Mouse (Mus musculus) limb, embryonic 10.5 days (tissue): ENCODE data around the gene Zcchc10. TPM values are rescaled to one million over a fixed set of nuclear protein-coding genes. Genes with fewer than 3 reads are reported as not detected.

Source experiments
- DNase-seq: peaks from one replicate; pipeline ENCODE4 v3.0.0-alpha.2; 2017; ENCODE audit warnings: low spot score
- H3K27ac ChIP-seq: fragments of 300-500 bp; sonication (generic); 2 replicates; pipeline ENCODE4 v1.5.1; 2016; ENCODE audit warnings: mild to moderate bottlenecking
- H3K27me3 ChIP-seq: fragments of 300-500 bp; sonication (generic); 2 replicates; pipeline ENCODE4 v1.6.1; 2016; ENCODE audit warnings: low read depth, mild to moderate bottlenecking; ENCODE audit not compliant: poor library complexity, severe bottlenecking
- H3K36me3 ChIP-seq: fragments of 300-500 bp; sonication (generic); 2 replicates; pipeline ENCODE4 v1.6.1; 2016; ENCODE audit warnings: mild to moderate bottlenecking, moderate library complexity
- H3K4me1 ChIP-seq: fragments of 300-500 bp; sonication (generic); 2 replicates; pipeline ENCODE4 v1.6.1; 2016
- H3K4me3 ChIP-seq: fragments of 300-500 bp; sonication (generic); 2 replicates; pipeline ENCODE4 v1.5.1; 2016; ENCODE audit warnings: mild to moderate bottlenecking, moderate library complexity
- H3K9me3 ChIP-seq: fragments of 300-500 bp; sonication (generic); replicated peaks from 2 replicates; pipeline ENCODE4 v1.6.1; 2016; ENCODE audit warnings: mild to moderate bottlenecking
- WGBS: fragments of 180-500 bp; shearing (Covaris S2); methylation state at CpG from one replicate; pipeline ENCODE4 v1.1.7; 2016; 5-methylcytosine and 5-hydroxymethylcytosine counted together
- polyA plus RNA-seq: library from polyadenylated mRNA; unstranded; fragments of >200 nt; fragmentation: Nextera tagmentation; extraction: Ambion mirVana; gene quantifications from 2 replicates; pipeline ENCODE4 v1.2.1, GENCODE M21; 2016

The Zcchc10 gene
- polyA plus RNA-seq, 1 experiment from 2014 or later = 23.0 TPM

DNA sequence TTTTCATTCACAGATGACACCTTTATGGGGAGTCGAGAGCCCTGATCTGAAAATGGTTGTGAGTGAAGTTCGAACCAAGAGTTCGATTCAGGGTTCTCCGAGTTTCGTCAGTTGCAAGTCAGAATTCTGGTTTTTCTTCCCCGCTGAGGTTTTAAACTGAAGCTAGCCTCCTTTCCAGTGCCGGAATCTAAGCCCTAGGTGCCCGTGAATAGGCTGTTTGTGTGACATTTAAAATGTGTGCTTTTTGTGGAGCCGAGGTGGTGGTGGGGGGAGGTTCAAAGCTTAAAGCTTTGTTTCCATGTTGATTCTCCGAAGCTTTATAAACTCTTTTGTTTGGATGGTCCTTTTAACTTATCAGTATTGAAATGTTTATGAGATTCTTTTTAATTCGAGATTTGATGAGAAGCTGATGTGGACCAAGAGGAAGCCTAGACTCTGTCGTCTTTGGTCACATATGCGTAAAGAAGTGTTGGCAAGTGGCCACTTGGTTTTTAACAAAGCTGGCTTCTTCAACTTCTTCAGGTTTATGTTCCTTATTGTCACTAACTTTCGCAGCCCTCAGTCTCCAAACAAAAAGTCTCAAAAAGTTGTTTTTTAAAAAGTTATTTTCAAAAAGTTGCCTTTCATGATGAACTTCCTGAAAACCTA is 27.6 kb downstream of the Zcchc10 start:
- no peak for DNase-seq
- Histone ChIP-seq H3K9me3 (no peaks in the 10 kb centered on the region), H3K27me3 (no peaks in the 10 kb centered on the region), H3K4me3 (peak overlapping the region; percentile 93), H3K36me3 (peaks cover 32% of the 10 kb centered on the region), H3K4me1 (peaks cover 6% of the 10 kb centered on the region), H3K27ac (peak overlapping the region; percentile 98)
- 9% methylated on average over 14 of the region's 14 CpGs for WGBS

GRCm38 (mm10) chr11:53358504-53359155 is 34.2 kb downstream of the Zcchc10 start:
- H3K4me1 ChIP-seq = no peaks in the 10 kb centered on the region
- no peak overlapping the region for H3K27ac ChIP-seq
- no peaks in the 10 kb centered on the region for H3K27me3 ChIP-seq
- H3K9me3 ChIP-seq = no peaks in the 10 kb centered on the region
- H3K4me3 ChIP-seq = no peak overlapping the region
- WGBS = 97% methylated on average over 5 of the region's 5 CpGs
- H3K36me3 ChIP-seq = peaks cover 65% of the 10 kb centered on the region
- no peak for DNase-seq

DNA sequence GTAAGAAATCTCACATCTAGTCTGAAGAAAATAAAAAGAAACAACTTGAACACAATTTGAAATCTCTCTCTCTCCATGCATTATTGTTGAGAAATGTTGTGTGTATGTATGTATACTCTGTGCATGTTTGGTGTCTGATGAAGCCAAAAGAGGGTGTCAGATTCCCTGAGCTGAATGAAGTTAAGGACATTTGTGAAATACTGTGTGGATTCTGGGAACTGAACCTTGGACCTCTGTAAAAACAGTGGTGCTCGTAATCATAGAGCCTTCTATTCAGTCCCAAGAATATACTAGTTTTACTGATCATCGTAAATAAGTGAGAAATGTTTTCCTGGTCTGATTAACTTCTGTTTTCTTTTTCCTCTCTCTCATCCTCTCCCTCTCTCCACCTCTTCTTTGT is 42.6 kb downstream of the Zcchc10 start:
- 90% methylated on average over 2 of the region's 2 CpGs for WGBS
- no peaks in the 10 kb centered on the region for H3K27me3 ChIP-seq
- no peak for DNase-seq
- H3K9me3 ChIP-seq = no peaks in the 10 kb centered on the region
- peaks cover 55% of the 10 kb centered on the region for H3K36me3 ChIP-seq
- H3K4me1 ChIP-seq = no peaks in the 10 kb centered on the region
- H3K4me3 ChIP-seq = no peak overlapping the region
- H3K27ac ChIP-seq = no peak overlapping the region

DNA sequence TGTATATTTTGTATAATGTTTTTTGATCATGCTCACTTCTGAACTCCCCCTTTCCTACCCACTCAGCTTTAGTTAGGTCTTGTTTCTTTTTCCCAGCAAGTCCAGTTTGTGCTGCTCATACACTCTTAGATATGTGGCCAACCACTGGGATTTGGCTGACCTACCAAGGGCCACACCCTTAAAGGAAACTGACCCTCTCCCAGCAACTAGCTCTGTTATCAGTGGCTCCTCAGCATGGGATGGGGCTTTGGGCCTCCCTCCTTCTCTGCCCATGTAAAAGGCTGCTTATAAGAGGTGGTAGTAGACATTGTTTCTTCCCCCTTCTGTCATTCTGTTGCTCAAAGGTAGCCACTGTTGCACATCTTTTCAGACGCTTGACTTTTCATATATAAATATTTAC is 54.4 kb downstream of the Zcchc10 start:
- Histone ChIP-seq H3K36me3 (peaks cover 87% of the 10 kb centered on the region), H3K27ac (no peak overlapping the region), H3K9me3 (no peaks in the 10 kb centered on the region), H3K27me3 (no peaks in the 10 kb centered on the region), H3K4me1 (no peaks in the 10 kb centered on the region), H3K4me3 (no peak overlapping the region)
- 81% methylated on average over 1 of the region's 1 CpGs for WGBS
- no peak for DNase-seq

Other genes with a start within 250 kb of the Zcchc10 start
- gene Hspa4, start 24.2 kb upstream of the Zcchc10 start, polyA plus RNA-seq = 143 and 154 TPM in 2 replicates
- 33.7 and 38.0 TPM in 2 replicates for gene Aff4, start 26.2 kb downstream of the Zcchc10 start, polyA plus RNA-seq
- gene Leap2, start 98.5 kb downstream of the Zcchc10 start, polyA plus RNA-seq = 0.51 TPM in 1 of 2 replicates, not detected in the other
- gene Uqcrq, start 106.2 kb downstream of the Zcchc10 start, polyA plus RNA-seq = 491 and 544 TPM in 2 replicates
- gene Gdf9, start 106.3 kb downstream of the Zcchc10 start, polyA plus RNA-seq = 0.66 and 0.79 TPM in 2 replicates
- 0.08 and 0.14 TPM in 2 replicates for gene Gm10447, start 132.4 kb downstream of the Zcchc10 start, polyA plus RNA-seq
- gene Shroom1, start 132.5 kb downstream of the Zcchc10 start, polyA plus RNA-seq = 1.8 and 3.9 TPM in 2 replicates
- gene Gm9837, start 145.8 kb downstream of the Zcchc10 start, polyA plus RNA-seq = not detected in 2 replicates
- gene Gm9945, start 155.5 kb downstream of the Zcchc10 start, polyA plus RNA-seq = not detected in 2 replicates
- 0.13 and 0.51 TPM in 2 replicates for gene Sowaha, start 155.6 kb downstream of the Zcchc10 start, polyA plus RNA-seq
- 18.6 and 22.8 TPM in 2 replicates for gene Sept8, start 194.6 kb downstream of the Zcchc10 start, polyA plus RNA-seq
- gene Kif3a, start 242.7 kb downstream of the Zcchc10 start, polyA plus RNA-seq = 52.0 and 69.4 TPM in 2 replicates